Mouse (Mus musculus): ENCODE measurements at regions not wholly inside any gene's neighbourhood (a gene's known extent, or its start where the extent isn't known, plus 50 kb on each side); places are given as distances from the start of the nearest gene placed in this dataset.

- in situ Hi-C loops (cut with MboI; ENCODE audit: unreplicated experiment in 2 of 2): no loop called here
Observed at GRCm38 (mm10) chr2:172613891-172614391, 64.5 kb downstream of the Tfap2c start.

- in situ Hi-C loops (cut with MboI; ENCODE audit: unreplicated experiment in 2 of 2): no loop called here
Observed at GRCm38 (mm10) chr2:172615148-172615547, 65.8 kb downstream of the Tfap2c start.

- in situ Hi-C loops (cut with MboI; ENCODE audit: unreplicated experiment in 2 of 2): no loop called here
Observed at GRCm38 (mm10) chr2:172615582-172615981, 66.2 kb downstream of the Tfap2c start.

GRCm38 (mm10) chr2:172619168-172619567 is 69.8 kb downstream of the Tfap2c start:
- in situ Hi-C loops (cut with MboI; ENCODE audit: unreplicated experiment in 2 of 2): no loop called here

- in situ Hi-C loops (cut with MboI; ENCODE audit: unreplicated experiment in 2 of 2): no loop called here
Observed at GRCm38 (mm10) chr2:172620001-172620400, 70.6 kb downstream of the Tfap2c start.

GRCm38 (mm10) chr2:172623707-172624106 is 74.3 kb downstream of the Tfap2c start:
- in situ Hi-C loops (cut with MboI; ENCODE audit: unreplicated experiment in 2 of 2): no loop called here

GRCm38 (mm10) chr2:172627353-172628306 is 78.2 kb downstream of the Tfap2c start:
- in situ Hi-C loops (cut with MboI; ENCODE audit: unreplicated experiment in 2 of 2): no loop called here

GRCm38 (mm10) chr2:172630333-172630732 is 80.9 kb downstream of the Tfap2c start:
- in situ Hi-C loops (cut with MboI; ENCODE audit: unreplicated experiment in 2 of 2): no loop called here

- in situ Hi-C loops (cut with MboI; ENCODE audit: unreplicated experiment in 2 of 2): no loop called here
Observed at GRCm38 (mm10) chr2:172642616-172643015, 93.2 kb downstream of the Tfap2c start.

GRCm38 (mm10) chr2:172643860-172644259 is 94.5 kb downstream of the Tfap2c start:
- in situ Hi-C loops (cut with MboI; ENCODE audit: unreplicated experiment in 2 of 2): no loop called here

GRCm38 (mm10) chr2:172644451-172644850 is 95.1 kb downstream of the Tfap2c start:
- in situ Hi-C loops (cut with MboI; ENCODE audit: unreplicated experiment in 2 of 2): no loop called here

GRCm38 (mm10) chr2:172648072-172648471 is 98.7 kb downstream of the Tfap2c start:
- in situ Hi-C loops (cut with MboI; ENCODE audit: unreplicated experiment in 2 of 2): no loop called here

- in situ Hi-C loops (cut with MboI; ENCODE audit: unreplicated experiment in 2 of 2): no loop called here
Observed at GRCm38 (mm10) chr2:172660479-172660878, 111.1 kb downstream of the Tfap2c start.

- in situ Hi-C loops (cut with MboI; ENCODE audit: unreplicated experiment in 2 of 2): no loop called here
Observed at GRCm38 (mm10) chr2:172660916-172661315, 111.5 kb downstream of the Tfap2c start.

GRCm38 (mm10) chr2:172661418-172661980 is 112.1 kb downstream of the Tfap2c start:
- in situ Hi-C loops (cut with MboI; ENCODE audit: unreplicated experiment in 2 of 2): no loop called here

GRCm38 (mm10) chr2:172662165-172662564 is 112.8 kb downstream of the Tfap2c start:
- in situ Hi-C loops (cut with MboI; ENCODE audit: unreplicated experiment in 2 of 2): no loop called here

GRCm38 (mm10) chr2:172663681-172664080 is 114.3 kb downstream of the Tfap2c start:
- in situ Hi-C loops (cut with MboI; ENCODE audit: unreplicated experiment in 2 of 2): no loop called here

- in situ Hi-C loops (cut with MboI; ENCODE audit: unreplicated experiment in 2 of 2): no loop called here
Observed at GRCm38 (mm10) chr2:172673081-172673480, 123.7 kb downstream of the Tfap2c start.

- in situ Hi-C loops (cut with MboI; ENCODE audit: unreplicated experiment in 2 of 2): no loop called here
Observed at GRCm38 (mm10) chr2:172674641-172675040, 125.2 kb downstream of the Tfap2c start.

- in situ Hi-C loops (cut with MboI; ENCODE audit: unreplicated experiment in 2 of 2): no loop called here
Observed at GRCm38 (mm10) chr2:172675081-172675480, 125.7 kb downstream of the Tfap2c start.

GRCm38 (mm10) chr2:172690196-172690595 is 140.8 kb downstream of the Tfap2c start:
- in situ Hi-C loops (cut with MboI; ENCODE audit: unreplicated experiment in 2 of 2): no loop called here

Measured in v-Abl transformed pro-B cells (cell line).